Mouse (Mus musculus) stomach, postnatal 0 days (tissue): Measurements from ENCODE around the gene Celf2.

ENCODE experiments used
- CTCF ChIP-seq: IDR thresholded peaks from 2 replicates; pipeline ENCODE4 v1.5.1; 2016; ENCODE audit warnings: antibody characterized with exemption, low read depth, mild to moderate bottlenecking, moderate library complexity
- EP300 ChIP-seq: optimal IDR thresholded peaks from 2 replicates; pipeline ENCODE3; 2016; ENCODE audit warnings: antibody characterized with exemption

GRCm38 (mm10) chr2:6704804-6705203, 804.6 kb downstream of the Celf2 start:
- TF ChIP-seq EP300, result no peak
- TF ChIP-seq CTCF, result no peak
